Mouse (Mus musculus): ENCODE measurements around the gene Ap5z1. TPM values are rescaled to one million over a fixed set of nuclear protein-coding genes. Genes with fewer than 3 reads are reported as not detected.

Gene Ap5z1
- polyA plus RNA-seq, 1 experiment from 2014 or later: 6.4 TPM

- Histone ChIP-seq H3K4me1 (replicated peaks; ENCODE audit: insufficient read depth, low read length) (peaks cover 19% of the 10 kb centered on the region), H3K9ac (ENCODE audit: low read depth, low read length) (no peak overlapping the region), H3K4me3 (replicated peaks; ENCODE audit: low read depth, low read length) (no peak overlapping the region), H3K27ac (no peak overlapping the region), H3K36me3 (ENCODE audit: insufficient read depth, low read length) (peaks cover 16% of the 10 kb centered on the region), H3K9me3 (replicated peaks; ENCODE audit: low read length) (no peaks in the 10 kb centered on the region), H3K27me3 (ENCODE audit: insufficient read depth, low read length) (no peaks in the 10 kb centered on the region), H3K4me2 (ENCODE audit: low read length) (no peak overlapping the region)
- ATAC-seq (replicated peaks; ENCODE audit: low FRiP score, low read depth) (no peak), DNase-seq (ENCODE audit: low spot score) (no peak)
- TF ChIP-seq CTCF (IDR thresholded peaks at IDR 0.05; ENCODE audit: low read depth): no peak
- 90% methylated on average over 5 of the region's 5 CpGs for WGBS
Observed at GRCm38 (mm10) chr5:142434052-142434451, 29.7 kb upstream of the Ap5z1 start.

- no peak for TF ChIP-seq CTCF (IDR thresholded peaks at IDR 0.05; ENCODE audit: low read depth)
- H3K27ac ChIP-seq: no peak overlapping the region
- H3K36me3 ChIP-seq (ENCODE audit: insufficient read depth, low read length): peaks cover 16% of the 10 kb centered on the region
- ATAC-seq (replicated peaks; ENCODE audit: low FRiP score, low read depth): no peak
- H3K9me3 ChIP-seq (replicated peaks; ENCODE audit: low read length): no peaks in the 10 kb centered on the region
- H3K4me3 ChIP-seq (replicated peaks; ENCODE audit: low read depth, low read length): no peak overlapping the region
- H3K4me1 ChIP-seq (replicated peaks; ENCODE audit: insufficient read depth, low read length): peaks cover 31% of the 10 kb centered on the region
- H3K9ac ChIP-seq (ENCODE audit: low read depth, low read length): no peak overlapping the region
- no peaks in the 10 kb centered on the region for H3K27me3 ChIP-seq (ENCODE audit: insufficient read depth, low read length)
- no peak for DNase-seq (ENCODE audit: low spot score)
- 97% methylated on average over 15 of the region's 15 CpGs for WGBS
- no peak overlapping the region for H3K4me2 ChIP-seq (ENCODE audit: low read length)
Observed at GRCm38 (mm10) chr5:142435736-142436135, 28.0 kb upstream of the Ap5z1 start.

GRCm38 (mm10) chr5:142438380-142438938, 25.3 kb upstream of the Ap5z1 start:
- 84% methylated on average over 16 of the region's 16 CpGs for WGBS
- Histone ChIP-seq H3K4me3 (replicated peaks; ENCODE audit: low read depth, low read length) (no peak overlapping the region), H3K27me3 (ENCODE audit: insufficient read depth, low read length) (no peaks in the 10 kb centered on the region), H3K9me3 (replicated peaks; ENCODE audit: low read length) (no peaks in the 10 kb centered on the region), H3K27ac (peak overlapping the region; percentile 8; the same call in 1 of the 2 replicates), H3K9ac (ENCODE audit: low read depth, low read length) (no peak overlapping the region), H3K36me3 (ENCODE audit: insufficient read depth, low read length) (peaks cover 16% of the 10 kb centered on the region), H3K4me2 (ENCODE audit: low read length) (no peak overlapping the region), H3K4me1 (replicated peaks; ENCODE audit: insufficient read depth, low read length) (peaks cover 26% of the 10 kb centered on the region)
- ATAC-seq (replicated peaks; ENCODE audit: low FRiP score, low read depth) (no peak), DNase-seq (ENCODE audit: low spot score) (no peak)
- TF ChIP-seq CTCF (IDR thresholded peaks at IDR 0.05; ENCODE audit: low read depth): no peak

GRCm38 (mm10) chr5:142439911-142440432, 23.8 kb upstream of the Ap5z1 start:
- Histone ChIP-seq H3K27ac (peak overlapping the region; percentile 94), H3K4me1 (replicated peaks; ENCODE audit: insufficient read depth, low read length) (peaks cover 31% of the 10 kb centered on the region), H3K9ac (ENCODE audit: low read depth, low read length) (peak overlapping the region; percentile 44; the same call in 1 of the 2 replicates), H3K4me2 (ENCODE audit: low read length) (peak overlapping the region; percentile 66), H3K36me3 (ENCODE audit: insufficient read depth, low read length) (peaks cover 14% of the 10 kb centered on the region), H3K4me3 (replicated peaks; ENCODE audit: low read depth, low read length) (peak overlapping the region; percentile 24), H3K27me3 (ENCODE audit: insufficient read depth, low read length) (no peaks in the 10 kb centered on the region), H3K9me3 (replicated peaks; ENCODE audit: low read length) (no peaks in the 10 kb centered on the region)
- ATAC-seq (replicated peaks; ENCODE audit: low FRiP score, low read depth): peak; percentile 63
- DNase-seq (ENCODE audit: low spot score): peak; percentile 44
- 2% methylated on average over 12 of the region's 12 CpGs for WGBS
- no peak for TF ChIP-seq CTCF (IDR thresholded peaks at IDR 0.05; ENCODE audit: low read depth)

- WGBS: under 1% methylated on average over 19 of the region's 19 CpGs
- Histone ChIP-seq H3K4me3 (replicated peaks; ENCODE audit: low read depth, low read length) (peak overlapping the region; percentile 24), H3K27ac (peak overlapping the region; percentile 94), H3K4me2 (ENCODE audit: low read length) (peak overlapping the region; percentile 66), H3K9ac (ENCODE audit: low read depth, low read length) (peak overlapping the region; percentile 44; the same call in 1 of the 2 replicates), H3K36me3 (ENCODE audit: insufficient read depth, low read length) (peaks cover 9% of the 10 kb centered on the region), H3K9me3 (replicated peaks; ENCODE audit: low read length) (no peaks in the 10 kb centered on the region), H3K27me3 (ENCODE audit: insufficient read depth, low read length) (no peaks in the 10 kb centered on the region), H3K4me1 (replicated peaks; ENCODE audit: insufficient read depth, low read length) (peaks cover 36% of the 10 kb centered on the region)
- peak; percentile 12; the same call in 1 of the 2 replicates for TF ChIP-seq CTCF (IDR thresholded peaks at IDR 0.05; ENCODE audit: low read depth)
- peak; percentile 94 for ATAC-seq (replicated peaks; ENCODE audit: low FRiP score, low read depth)
- DNase-seq (ENCODE audit: low spot score): peak; percentile 97
Observed at GRCm38 (mm10) chr5:142440451-142441147, 23.1 kb upstream of the Ap5z1 start.

GRCm38 (mm10) chr5:142441332-142442044, 22.3 kb upstream of the Ap5z1 start:
- peaks cover 36% of the 10 kb centered on the region for H3K4me1 ChIP-seq (replicated peaks; ENCODE audit: insufficient read depth, low read length)
- H3K27me3 ChIP-seq (ENCODE audit: insufficient read depth, low read length): no peaks in the 10 kb centered on the region
- H3K27ac ChIP-seq: peak overlapping the region; percentile 94
- 0 out of 2 replicates have a peak overlapping the region, but pooled peaks have one; percentile 24 for H3K4me3 ChIP-seq (replicated peaks; ENCODE audit: low read depth, low read length)
- DNase-seq (ENCODE audit: low spot score): no peak
- WGBS: 52% methylated on average over 22 of the region's 22 CpGs
- peaks cover 3% of the 10 kb centered on the region; the same call in 1 of the 2 replicates for H3K36me3 ChIP-seq (ENCODE audit: insufficient read depth, low read length)
- H3K9me3 ChIP-seq (replicated peaks; ENCODE audit: low read length): no peaks in the 10 kb centered on the region
- ATAC-seq (replicated peaks; ENCODE audit: low FRiP score, low read depth): no peak
- no peak for TF ChIP-seq CTCF (IDR thresholded peaks at IDR 0.05; ENCODE audit: low read depth)
- H3K4me2 ChIP-seq (ENCODE audit: low read length): peak overlapping the region; percentile 66
- 0 out of 2 replicates have a peak overlapping the region, but pooled peaks have one; percentile 24 for H3K9ac ChIP-seq (ENCODE audit: low read depth, low read length)
